Mouse (Mus musculus) lung, adult 2 months (tissue): ENCODE data around the gene Klrb1a.

Experiments
- CTCF ChIP-seq: fragments of 200-500 bp; IDR thresholded peaks from 2 replicates; pipeline ENCODE4 v1.5.1; 2011; ENCODE audit warnings: mild to moderate bottlenecking, low read length, control low read depth; ENCODE audit not compliant: insufficient read depth
- POLR2A ChIP-seq: fragments of 200-500 bp; IDR thresholded peaks from 2 replicates; pipeline ENCODE4 v1.6.1; 2011; ENCODE audit warnings: low read depth, mild to moderate bottlenecking, control low read depth, low read length, borderline replicate concordance; ENCODE audit errors: extremely low read depth

DNA sequence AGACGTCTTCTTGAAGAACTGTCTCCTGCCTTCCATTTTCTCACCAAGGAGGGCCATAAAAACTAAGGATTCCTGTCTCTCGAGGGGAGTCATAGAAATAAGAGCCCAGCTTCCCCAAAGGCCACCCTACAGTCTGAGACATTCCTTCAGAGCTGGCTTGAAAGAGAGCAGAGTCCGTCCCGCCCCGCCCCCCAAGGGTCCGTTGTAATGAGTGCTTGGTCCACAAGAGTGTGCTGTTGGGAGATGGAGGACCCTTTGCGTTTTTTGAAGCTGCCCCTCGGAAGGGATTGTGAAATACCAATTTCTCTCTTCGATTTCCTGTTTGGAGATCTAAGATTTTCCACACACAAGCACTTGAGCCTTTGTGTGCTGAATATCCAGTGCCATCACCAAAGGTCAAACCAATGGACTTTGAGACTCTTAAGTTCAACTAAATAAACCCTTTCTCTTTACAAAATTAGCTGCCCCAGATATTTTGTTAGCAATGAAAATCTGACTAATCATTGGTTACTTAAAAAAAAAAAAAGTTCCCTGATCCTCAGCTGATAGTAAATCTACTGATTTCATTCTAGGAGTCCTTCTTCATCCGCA is 39.2 kb downstream of the Klrb1a start:
- no peak for TF ChIP-seq POLR2A
- peak; percentile 40 for TF ChIP-seq CTCF
